Mouse (Mus musculus) CH12.LX (cell line): ENCODE data around the gene Pdk1. TPM values are rescaled to one million over a fixed set of nuclear protein-coding genes. Genes with fewer than 3 reads are reported as not detected.

Experiments used
- DNase-seq: peaks from one replicate; pipeline ENCODE4 v3.0.0-alpha.2; 2013; ENCODE audit errors: extremely low read depth
- H3K27ac ChIP-seq: 2 replicates; pipeline ENCODE4 v1.5.1; 2012; ENCODE audit warnings: low read depth, mild to moderate bottlenecking, control low read depth, moderate library complexity; ENCODE audit not compliant: insufficient read depth
- H3K27me3 ChIP-seq: replicated peaks from 2 replicates; pipeline ENCODE3; 2012; ENCODE audit warnings: inconsistent platforms
- H3K36me3 ChIP-seq, 2 experiments: replicated peaks in 1 of 2; 2 replicates each; pipeline versions ENCODE3 to v1.6.1; 2012; ENCODE audit warnings: inconsistent platforms in 1 of 2, low read length in 1 of 2, mild to moderate bottlenecking in 1 of 2, mixed read lengths in 1 of 2, moderate library complexity in 1 of 2; ENCODE audit not compliant: control insufficient read depth in 1 of 2, insufficient read depth in 1 of 2
- H3K4me1 ChIP-seq, 2 experiments: 2 replicates each; pipeline ENCODE4 v1.6.1; 2012; ENCODE audit warnings: inconsistent platforms in 1 of 2, moderate library complexity in 1 of 2; ENCODE audit not compliant: insufficient read depth in 2 of 2, control insufficient read depth in 1 of 2
- H3K4me2 ChIP-seq: 2 replicates; pipeline ENCODE4 v1.6.1; 2012; ENCODE audit warnings: low read depth, mild to moderate bottlenecking, control low read depth; ENCODE audit not compliant: poor library complexity, insufficient read depth, severe bottlenecking
- H3K4me3 ChIP-seq, 3 experiments: fragments of 150-350 bp in 1 of 3; sonication (generic) in 1 of 3; replicated peaks in 1 of 3; 2 replicates each; pipeline versions ENCODE3 to v1.5.1; 2011 to 2012; ENCODE audit warnings: low read depth in 2 of 3, low read length in 2 of 3, mild to moderate bottlenecking in 2 of 3, moderate library complexity in 2 of 3, control low read depth in 1 of 3, improper control_type of control experiment in 1 of 3, inconsistent platforms in 1 of 3, mixed read lengths in 1 of 3; ENCODE audit not compliant: poor library complexity in 1 of 3
- H3K79me2 ChIP-seq: replicated peaks from 2 replicates; pipeline ENCODE4 v1.6.1; 2012; ENCODE audit warnings: mild to moderate bottlenecking, moderate library complexity; ENCODE audit not compliant: control insufficient read depth, poor library complexity, insufficient read depth, severe bottlenecking; ENCODE audit errors: extremely low read depth
- H3K9ac ChIP-seq: 2 replicates; pipeline ENCODE4 v1.6.1; 2012; ENCODE audit warnings: low read depth, mild to moderate bottlenecking, control low read depth, moderate library complexity; ENCODE audit not compliant: insufficient read depth
- H3K9me3 ChIP-seq: replicated peaks from 2 replicates; pipeline ENCODE3; 2012; ENCODE audit warnings: low read length, inconsistent platforms, mixed read lengths
- CHD1 ChIP-seq: IDR thresholded peaks from 2 replicates; pipeline ENCODE4 v1.6.1; 2012; ENCODE audit warnings: low read depth, low read length, improper control_type of control experiment, inconsistent platforms
- ETS1 ChIP-seq: conservative IDR thresholded peaks from 2 replicates; pipeline ENCODE4 v1.6.1; 2012; ENCODE audit warnings: low read depth, mild to moderate bottlenecking, inconsistent platforms, low read length, improper control_type of control experiment, moderate library complexity
- GABPA ChIP-seq: IDR thresholded peaks from 2 replicates; pipeline ENCODE4 v1.6.1; 2012; ENCODE audit warnings: low read depth, low read length, improper control_type of control experiment, inconsistent platforms; ENCODE audit not compliant: insufficient replicate concordance
- IRF4 ChIP-seq: IDR thresholded peaks from 2 replicates; pipeline ENCODE4 v1.6.1; 2014; ENCODE audit warnings: low read depth, mild to moderate bottlenecking, inconsistent platforms, low read length, improper control_type of control experiment
- JUN ChIP-seq: IDR thresholded peaks from 2 replicates; pipeline ENCODE4 v1.6.1; 2011; ENCODE audit warnings: low read depth, mild to moderate bottlenecking, low read length, improper control_type of control experiment, moderate library complexity; ENCODE audit not compliant: insufficient read depth
- JUND ChIP-seq: conservative IDR thresholded peaks from 2 replicates; pipeline ENCODE4 v1.6.1; 2011; ENCODE audit warnings: low read depth, low read length, improper control_type of control experiment
- MAFK ChIP-seq: IDR thresholded peaks from 2 replicates; pipeline ENCODE4 v1.6.1; 2011; ENCODE audit warnings: low read length, improper control_type of control experiment; ENCODE audit not compliant: insufficient replicate concordance
- MAZ ChIP-seq: IDR thresholded peaks from 2 replicates; pipeline ENCODE4 v1.6.1; 2012; ENCODE audit warnings: low read depth, mild to moderate bottlenecking, inconsistent platforms, low read length, improper control_type of control experiment, moderate library complexity
- MEF2A ChIP-seq: IDR thresholded peaks from 2 replicates; pipeline ENCODE4 v1.6.1; 2014; ENCODE audit warnings: low read depth, mild to moderate bottlenecking, inconsistent platforms, low read length, improper control_type of control experiment, borderline replicate concordance
- NELFE ChIP-seq: IDR thresholded peaks from 2 replicates; pipeline ENCODE4 v1.6.1; 2011; ENCODE audit warnings: low read depth, low read length, improper control_type of control experiment
- PAX5 ChIP-seq: IDR thresholded peaks from 2 replicates; pipeline ENCODE4 v1.6.1; 2012; ENCODE audit warnings: low read length, inconsistent platforms, mixed read lengths
- POLR2AphosphoS2 ChIP-seq: IDR thresholded peaks from 2 replicates; pipeline ENCODE4 v1.6.1; 2011; ENCODE audit warnings: low read depth, low read length, improper control_type of control experiment
- RAD21 ChIP-seq: IDR thresholded peaks from 2 replicates; pipeline ENCODE4 v1.6.1; 2011; ENCODE audit warnings: low read depth, mild to moderate bottlenecking, low read length, improper control_type of control experiment, moderate library complexity
- ZC3H11A ChIP-seq: IDR thresholded peaks from 2 replicates; pipeline ENCODE4 v1.6.1; 2012; ENCODE audit warnings: low read depth, mild to moderate bottlenecking, inconsistent platforms, low read length, improper control_type of control experiment
- ZKSCAN1 ChIP-seq: IDR thresholded peaks from 2 replicates; pipeline ENCODE4 v1.6.1; 2012; ENCODE audit warnings: low read depth, inconsistent platforms, low read length, improper control_type of control experiment, borderline replicate concordance
- dilution Hi-C: fragments of 300-500 bp; cut with MboI; formaldehyde crosslinking; loops from 2 replicates; pipeline ENCODE4 v1.14.3; 2020; ENCODE audit warnings: low sequenced_read_pairs; ENCODE audit not compliant: extremely low pct_unique_long_range_greater_than_20kb, extremely low pct_ligation_motif_present
- in situ Hi-C: fragments of 300-500 bp; cut with MboI; formaldehyde crosslinking; loops from 3 replicates; pipeline ENCODE4 v1.14.3; 2019; ENCODE audit warnings: low sequenced_read_pairs, low pct_ligation_motif_present, low pct_unique_long_range_greater_than_20kb, mixed read lengths
- polyA plus RNA-seq: library from polyadenylated mRNA; unstranded; fragments of >175 nt; gene quantifications from 2 replicates; pipeline ENCODE4 v1.2.1, GENCODE M21; 2012; ENCODE audit warnings: low read depth; ENCODE audit not compliant: insufficient read length
- total RNA-seq, 2 experiments: library from RNA; depleted of rRNA; stranded (reverse); fragments of 300-350 nt in 1 of 2; fragments of >200 nt in 1 of 2; gene quantifications; 2 replicates each; pipeline ENCODE4 v1.2.3; 2012 to 2014

Gene Pdk1
- total and polyA plus RNA-seq, 3 experiments: 35.9 to 78.5 (median 59.9) TPM

- no peak overlapping the region for H3K9ac ChIP-seq
- no peak overlapping the region for H3K27ac ChIP-seq
- peaks cover 0 to 18% of the 10 kb centered on the region in 2 experiments for H3K36me3 ChIP-seq
These were observed 1.4 kb downstream of the Pdk1 start for GRCm38 (mm10) chr2:71874422-71874821.

GRCm38 (mm10) chr2:71874836-71875235 is 1.8 kb downstream of the Pdk1 start:
- DNase-seq: no peak
- no peak for TF ChIP-seq CHD1
- no peak for TF ChIP-seq ZKSCAN1
- TF ChIP-seq PAX5: no peak
- TF ChIP-seq MAFK: no peak
- no peak for TF ChIP-seq JUND
- no peak for TF ChIP-seq JUN
- no peak for TF ChIP-seq ZC3H11A
- no peak for TF ChIP-seq RAD21
- no peak for TF ChIP-seq ETS1
- TF ChIP-seq GABPA: no peak
- TF ChIP-seq NELFE: no peak
- no peak for TF ChIP-seq MEF2A
- TF ChIP-seq, all 38 proteins: peak for 0
- Histone ChIP-seq H3K79me2 (no peaks in the 10 kb centered on the region), H3K4me1 (peaks cover 0 to 10% of the 10 kb centered on the region in 2 experiments; a peak in 2 of 4 replicates), H3K9me3 (peaks cover 6% of the 10 kb centered on the region), H3K4me2 (no peak overlapping the region), H3K4me3 (no peak overlapping the region), H3K36me3 (peaks cover 0 to 21% of the 10 kb centered on the region in 2 experiments), H3K27ac (no peak overlapping the region), H3K9ac (no peak overlapping the region), H3K27me3 (no peaks in the 10 kb centered on the region)
- dilution Hi-C loops: no loop called here
- in situ Hi-C loops: no loop called here

More at GRCm38 (mm10) chr2:71874422-71874821, 1.4 kb downstream of the Pdk1 start:
- TF ChIP-seq ZC3H11A (no peak), IRF4 (no peak), JUN (no peak), POLR2AphosphoS2 (no peak), MAZ (no peak), ZKSCAN1 (no peak)
- Histone ChIP-seq H3K9me3 (peaks cover 6% of the 10 kb centered on the region), H3K4me3 (peak overlapping the region in 1 of 3 experiments; percentile 70), H3K4me2 (no peak overlapping the region), H3K79me2 (no peaks in the 10 kb centered on the region), H3K4me1 (peaks cover 0 to 10% of the 10 kb centered on the region in 2 experiments; a peak in 2 of 4 replicates), H3K27me3 (no peaks in the 10 kb centered on the region)
- in situ Hi-C loops (no loop called here), dilution Hi-C loops (no loop called here)
- DNase-seq: no peak
